Mouse (Mus musculus): Measurements from ENCODE around the gene Mrpl42. TPM values are rescaled to one million over a fixed set of nuclear protein-coding genes. Genes with fewer than 3 reads are reported as not detected.
A peak's percentile ranks its signal among the peaks of the same experiment; 100 is the strongest.

The Mrpl42 gene
- polyA plus RNA-seq, 1 experiment from 2014 or later: 297 TPM

GRCm38 (mm10) chr10:95525871-95526270 lies 24.1 kb upstream of the Mrpl42 start:
- no peak overlapping the region for H3K4me3 ChIP-seq (replicated peaks; ENCODE audit: low read length)
- H3K9ac ChIP-seq: no peak overlapping the region
- H3K36me3 ChIP-seq (replicated peaks; ENCODE audit: control insufficient read depth, insufficient read depth): no peaks in the 10 kb centered on the region
- no peaks in the 10 kb centered on the region; the same call in none of the 2 replicates for H3K4me1 ChIP-seq (replicated peaks; ENCODE audit: control insufficient read depth, insufficient read depth, low read length)
- H3K9me3 ChIP-seq (ENCODE audit: control insufficient read depth, low read length): no peaks in the 10 kb centered on the region
- no peak overlapping the region for H3K27ac ChIP-seq
- H3K4me2 ChIP-seq (replicated peaks): no peak overlapping the region
- 94% methylated on average over 5 of the region's 5 CpGs for whole genome bisulfite sequencing
- ATAC-seq (ENCODE audit: low FRiP score): no peak
- H3K27me3 ChIP-seq (ENCODE audit: control insufficient read depth, insufficient read depth, low read length): no peaks in the 10 kb centered on the region
- DNase-seq (ENCODE audit: low spot score): no peak

DNA sequence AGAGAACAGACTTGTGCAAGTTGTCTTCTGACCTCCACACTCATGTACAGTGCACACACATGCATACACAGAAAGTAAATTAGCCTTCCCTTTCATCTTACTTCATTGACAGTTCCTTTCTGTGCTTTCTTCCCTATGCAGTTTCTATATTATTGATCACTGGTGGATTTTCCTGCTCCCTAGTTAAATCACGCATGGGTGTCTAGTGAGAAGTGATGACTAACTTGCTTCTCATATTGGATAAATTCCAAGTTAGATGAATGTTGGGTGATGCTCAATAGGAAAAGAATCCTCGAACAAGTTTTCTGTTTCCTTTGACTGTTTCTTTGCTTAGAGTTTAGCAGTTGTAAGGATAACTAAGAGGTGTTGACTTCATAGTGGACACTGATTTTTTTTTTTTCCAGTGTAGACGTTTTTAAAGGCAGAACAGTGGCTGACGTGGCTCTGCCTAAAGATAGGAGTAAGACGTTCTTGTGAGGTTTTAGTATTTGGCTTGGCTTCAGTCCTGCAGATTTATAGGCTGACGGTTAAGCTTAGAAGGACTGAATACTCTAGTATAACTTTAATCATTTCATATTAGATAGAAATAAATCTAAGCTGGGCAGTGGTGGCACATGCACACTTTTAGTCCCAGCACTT lies 23.4 kb upstream of the Mrpl42 start:
- DNase-seq (ENCODE audit: low spot score): no peak
- no peaks in the 10 kb centered on the region for H3K9me3 ChIP-seq (ENCODE audit: control insufficient read depth, low read length)
- no peaks in the 10 kb centered on the region for H3K4me1 ChIP-seq (replicated peaks; ENCODE audit: control insufficient read depth, insufficient read depth, low read length)
- H3K27ac ChIP-seq: no peak overlapping the region
- H3K9ac ChIP-seq: no peak overlapping the region
- WGBS: 78% methylated on average over 6 of the region's 6 CpGs
- ATAC-seq (ENCODE audit: low FRiP score): no peak
- no peak overlapping the region for H3K4me3 ChIP-seq (replicated peaks; ENCODE audit: low read length)
- no peak overlapping the region for H3K4me2 ChIP-seq (replicated peaks)
- no peaks in the 10 kb centered on the region for H3K36me3 ChIP-seq (replicated peaks; ENCODE audit: control insufficient read depth, insufficient read depth)
- no peaks in the 10 kb centered on the region for H3K27me3 ChIP-seq (ENCODE audit: control insufficient read depth, insufficient read depth, low read length)

GRCm38 (mm10) chr10:95517656-95518055 lies 15.9 kb upstream of the Mrpl42 start:
- 97% methylated on average over 6 of the region's 6 CpGs for WGBS

GRCm38 (mm10) chr10:95515293-95515931 lies 13.7 kb upstream of the Mrpl42 start:
- peaks cover 18% of the 10 kb centered on the region for H3K4me1 ChIP-seq (replicated peaks; ENCODE audit: control insufficient read depth, insufficient read depth, low read length)
- DNase-seq (ENCODE audit: low spot score) (peak; percentile 36), ATAC-seq (ENCODE audit: low FRiP score) (peak; percentile 69)
- no peaks in the 10 kb centered on the region for H3K9me3 ChIP-seq (ENCODE audit: control insufficient read depth, low read length)
- peak overlapping the region; percentile 99 for H3K4me3 ChIP-seq (replicated peaks; ENCODE audit: low read length)
- WGBS: under 1% methylated on average over 73 of the region's 80 CpGs
- peak overlapping the region; percentile 95 for H3K27ac ChIP-seq
- H3K27me3 ChIP-seq (ENCODE audit: control insufficient read depth, insufficient read depth, low read length): no peaks in the 10 kb centered on the region
- H3K9ac ChIP-seq: peak overlapping the region; percentile 96
- 0 out of 2 replicates have a peak, but pooled peaks cover 4% of the 10 kb centered on the region for H3K36me3 ChIP-seq (replicated peaks; ENCODE audit: control insufficient read depth, insufficient read depth)
- H3K4me2 ChIP-seq (replicated peaks): peak overlapping the region; percentile 88

More at GRCm38 (mm10) chr10:95517656-95518055, 15.9 kb upstream of the Mrpl42 start:
- H3K27me3 ChIP-seq (ENCODE audit: control insufficient read depth, insufficient read depth, low read length): no peaks in the 10 kb centered on the region
- H3K9me3 ChIP-seq (ENCODE audit: control insufficient read depth, low read length): no peaks in the 10 kb centered on the region
- H3K27ac ChIP-seq: no peak overlapping the region
- DNase-seq (ENCODE audit: low spot score) (no peak), ATAC-seq (ENCODE audit: low FRiP score) (no peak)
- no peak overlapping the region for H3K9ac ChIP-seq
- no peak overlapping the region for H3K4me3 ChIP-seq (replicated peaks; ENCODE audit: low read length)
- H3K36me3 ChIP-seq (replicated peaks; ENCODE audit: control insufficient read depth, insufficient read depth): 0 out of 2 replicates have a peak, but pooled peaks cover 4% of the 10 kb centered on the region
- no peak overlapping the region for H3K4me2 ChIP-seq (replicated peaks)
- H3K4me1 ChIP-seq (replicated peaks; ENCODE audit: control insufficient read depth, insufficient read depth, low read length): peaks cover 18% of the 10 kb centered on the region

GRCm38 (mm10) chr10:95514656-95515292 lies 13.0 kb upstream of the Mrpl42 start, which contains the start of gene Ube2n:
Ube2n (plus strand) TSS chr10:95515145.
- WGBS: under 1% methylated on average over 77 of the region's 81 CpGs
- Histone ChIP-seq H3K27me3 (ENCODE audit: control insufficient read depth, insufficient read depth, low read length) (no peaks in the 10 kb centered on the region), H3K4me1 (replicated peaks; ENCODE audit: control insufficient read depth, insufficient read depth, low read length) (peaks cover 18% of the 10 kb centered on the region), H3K9me3 (ENCODE audit: control insufficient read depth, low read length) (no peaks in the 10 kb centered on the region), H3K4me2 (replicated peaks) (peak within 1 kb of the TSS; percentile 88), H3K9ac (peak within 1 kb of the TSS; percentile 96), H3K27ac (peak within 1 kb of the TSS; percentile 95), H3K36me3 (replicated peaks; ENCODE audit: control insufficient read depth, insufficient read depth) (0 out of 2 replicates have a peak, but pooled peaks cover 4% of the 10 kb centered on the region), H3K4me3 (replicated peaks; ENCODE audit: low read length) (peak within 1 kb of the TSS; percentile 99)
- DNase-seq (ENCODE audit: low spot score): peak; percentile 96
- ATAC-seq (ENCODE audit: low FRiP score): peak; percentile 97

- peak overlapping the region; percentile 73 for H3K9ac ChIP-seq
- H3K4me2 ChIP-seq (replicated peaks): peak overlapping the region; percentile 65
- no peaks in the 10 kb centered on the region for H3K9me3 ChIP-seq (ENCODE audit: control insufficient read depth, low read length)
- DNase-seq (ENCODE audit: low spot score): peak; percentile 52
- WGBS: 32% methylated on average over 15 of the region's 15 CpGs
- 0 out of 2 replicates have a peak, but pooled peaks cover 4% of the 10 kb centered on the region for H3K36me3 ChIP-seq (replicated peaks; ENCODE audit: control insufficient read depth, insufficient read depth)
- ATAC-seq (ENCODE audit: low FRiP score): peak; percentile 21; the same call in 1 of the 2 replicates
- H3K27me3 ChIP-seq (ENCODE audit: control insufficient read depth, insufficient read depth, low read length): no peaks in the 10 kb centered on the region
- peak overlapping the region; percentile 99 for H3K4me3 ChIP-seq (replicated peaks; ENCODE audit: low read length)
- H3K27ac ChIP-seq: peak overlapping the region; percentile 95
- peaks cover 18% of the 10 kb centered on the region for H3K4me1 ChIP-seq (replicated peaks; ENCODE audit: control insufficient read depth, insufficient read depth, low read length)
Measured at GRCm38 (mm10) chr10:95513768-95514556, 12.2 kb upstream of the Mrpl42 start.

GRCm38 (mm10) chr10:95512635-95513034 lies 10.9 kb upstream of the Mrpl42 start:
- Histone ChIP-seq H3K27me3 (ENCODE audit: control insufficient read depth, insufficient read depth, low read length) (no peaks in the 10 kb centered on the region), H3K36me3 (replicated peaks; ENCODE audit: control insufficient read depth, insufficient read depth) (0 out of 2 replicates have a peak, but pooled peaks cover 2% of the 10 kb centered on the region), H3K9ac (no peak overlapping the region), H3K4me1 (replicated peaks; ENCODE audit: control insufficient read depth, insufficient read depth, low read length) (peaks cover 16% of the 10 kb centered on the region), H3K27ac (no peak overlapping the region), H3K9me3 (ENCODE audit: control insufficient read depth, low read length) (no peaks in the 10 kb centered on the region), H3K4me3 (replicated peaks; ENCODE audit: low read length) (no peak overlapping the region), H3K4me2 (replicated peaks) (no peak overlapping the region)
- DNase-seq (ENCODE audit: low spot score) (no peak), ATAC-seq (ENCODE audit: low FRiP score) (no peak)
- 87% methylated on average over 8 of the region's 8 CpGs for WGBS

GRCm38 (mm10) chr10:95509263-95509662 lies 7.5 kb upstream of the Mrpl42 start:
- Histone ChIP-seq H3K27ac (no peak overlapping the region), H3K27me3 (ENCODE audit: control insufficient read depth, insufficient read depth, low read length) (no peaks in the 10 kb centered on the region), H3K4me3 (replicated peaks; ENCODE audit: low read length) (no peak overlapping the region), H3K4me1 (replicated peaks; ENCODE audit: control insufficient read depth, insufficient read depth, low read length) (0 out of 2 replicates have a peak, but pooled peaks cover 4% of the 10 kb centered on the region), H3K4me2 (replicated peaks) (no peak overlapping the region), H3K9me3 (ENCODE audit: control insufficient read depth, low read length) (no peaks in the 10 kb centered on the region), H3K9ac (no peak overlapping the region), H3K36me3 (replicated peaks; ENCODE audit: control insufficient read depth, insufficient read depth) (no peaks in the 10 kb centered on the region)
- ATAC-seq (ENCODE audit: low FRiP score) (no peak), DNase-seq (ENCODE audit: low spot score) (no peak)
- 79% methylated on average over 3 of the region's 3 CpGs for WGBS

All from hindbrain, embryonic 14.5 days (tissue).